Mouse (Mus musculus) cerebellum, adult 8-10 months (tissue): ENCODE results near the gene Zfp870.
A peak's percentile ranks its signal among the peaks of the same experiment; 100 is the strongest.

ENCODE experiments used
- DNase-seq: peaks from one replicate; pipeline ENCODE4 v3.0.0; 2022

The Zfp870 gene

DNA sequence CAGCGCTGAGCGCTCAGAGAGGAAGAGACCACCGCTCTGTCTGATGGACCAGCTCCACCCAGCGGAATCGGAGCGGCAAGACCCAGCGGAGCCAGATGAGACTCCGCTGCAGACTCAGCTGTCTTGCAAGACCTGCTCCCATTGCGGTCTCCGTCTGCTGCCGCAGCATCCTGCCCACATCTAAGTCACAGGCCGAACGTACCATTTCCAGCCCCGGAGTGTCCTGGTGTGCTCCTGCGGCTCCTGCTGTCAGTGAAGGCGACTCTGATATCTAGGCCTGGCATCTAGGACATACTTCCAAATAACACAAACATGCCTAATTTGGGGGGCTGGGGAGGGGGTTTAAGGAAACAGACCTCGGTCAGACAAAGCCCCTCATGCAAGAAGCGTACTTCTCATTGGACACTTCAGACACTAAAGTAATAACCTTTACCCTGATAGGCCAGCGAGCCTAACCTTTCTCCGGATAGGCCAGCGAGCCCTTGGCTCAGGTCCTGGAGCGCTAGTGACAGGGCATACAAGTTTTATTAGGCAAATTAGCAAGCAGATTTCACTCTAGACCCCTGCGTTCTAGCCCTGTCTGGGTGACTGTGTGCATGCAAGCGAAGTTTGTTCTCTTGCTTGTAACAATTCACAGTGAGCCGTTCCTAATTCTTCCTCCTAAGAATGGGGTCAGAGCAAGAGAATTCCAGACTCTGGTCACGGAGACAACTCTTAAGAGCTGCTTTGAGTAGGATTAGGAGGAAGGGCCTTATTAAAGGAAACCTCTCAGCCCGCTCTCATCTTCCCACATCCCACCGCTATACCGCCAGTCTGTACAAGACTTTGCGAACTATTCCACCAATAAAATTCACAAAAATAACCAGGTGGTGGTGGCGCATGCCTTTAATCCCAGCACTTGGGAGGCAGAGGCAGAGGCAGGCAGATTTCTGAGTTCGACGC lies at the start of gene Zfp870:
TSS of gene Zfp870 (minus strand) at position 404 of the 942 bp plus-strand sequence.
- DNase-seq, result peak; percentile 80

GRCm38 (mm10) chr17:32939831-32940230 lies 48.4 kb upstream of the Zfp870 start:
- DNase-seq, result no peak

DNA sequence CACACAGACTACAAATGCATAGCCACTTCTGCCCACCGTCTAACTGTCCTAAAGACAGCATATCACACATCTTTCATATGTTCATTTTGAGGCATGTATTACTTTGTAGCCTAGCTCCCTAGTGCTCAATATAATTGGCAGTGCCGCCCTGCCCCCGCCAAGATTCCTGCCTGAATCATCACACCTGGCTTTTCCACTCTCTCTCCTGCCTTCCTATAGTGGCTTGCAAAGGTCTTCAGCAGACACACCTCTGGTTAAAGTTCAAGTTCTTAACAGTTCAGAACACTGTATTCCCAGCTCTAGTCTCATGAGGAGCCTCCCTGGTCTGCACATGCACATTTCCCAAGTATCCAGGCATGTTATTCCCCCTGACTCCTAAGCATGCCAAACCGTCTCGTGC lies 36.4 kb upstream of the Zfp870 start:
- no peak for DNase-seq

- peak; percentile 61 for DNase-seq
Measured at GRCm38 (mm10) chr17:32924658-32925312, 33.3 kb upstream of the Zfp870 start.

- no peak for DNase-seq
Measured at GRCm38 (mm10) chr17:32923681-32924080, 32.2 kb upstream of the Zfp870 start.

DNA sequence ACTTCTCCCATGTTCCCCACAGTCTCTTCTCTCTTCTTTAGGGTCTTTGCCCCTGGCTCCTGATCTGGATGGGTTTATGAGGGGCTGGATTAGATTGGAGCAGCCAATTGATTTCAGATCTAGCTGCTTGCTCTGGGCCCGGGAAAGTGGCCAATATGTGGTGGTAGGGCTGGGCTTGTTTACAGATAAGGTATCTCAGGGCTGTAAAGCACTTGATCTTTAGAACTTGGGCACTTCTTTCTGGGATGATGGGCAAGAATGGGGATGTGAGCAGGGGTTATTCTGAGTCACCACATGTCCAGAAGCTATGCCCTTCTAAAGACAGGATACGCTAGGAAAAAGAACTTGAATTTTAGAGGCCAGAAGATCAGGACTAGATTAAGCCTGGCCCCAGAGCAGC lies 27.7 kb upstream of the Zfp870 start:
- DNase-seq, result no peak

- DNase-seq, result peak; percentile 39
Measured at GRCm38 (mm10) chr17:32917131-32917530, 25.7 kb upstream of the Zfp870 start, which contains the start of gene Cyp4f14. Gene Cyp4f14, minus strand, starts transcription at chr17:32917342.

DNA sequence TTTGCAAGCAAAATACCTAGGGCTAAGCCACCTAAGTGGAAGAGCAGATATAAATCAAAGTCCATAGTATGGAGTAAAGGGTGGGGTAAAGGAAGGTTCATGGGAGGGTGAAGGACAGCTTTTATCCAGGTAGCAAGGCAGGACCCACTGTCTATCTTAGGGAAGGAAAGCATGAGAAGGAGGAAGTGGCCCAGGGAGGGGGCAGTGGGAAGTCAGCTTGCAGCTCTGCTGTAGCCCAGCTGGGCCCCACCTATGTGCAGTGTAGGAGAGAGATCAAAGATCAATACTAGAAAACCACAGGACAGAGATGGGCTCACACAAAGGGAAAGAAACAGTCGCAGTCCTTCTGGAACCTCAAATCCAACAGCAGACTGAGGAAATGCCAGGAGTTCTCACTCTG lies 24.6 kb upstream of the Zfp870 start:
- no peak for DNase-seq

GRCm38 (mm10) chr17:32906172-32906571 lies 14.7 kb upstream of the Zfp870 start:
- no peak for DNase-seq

GRCm38 (mm10) chr17:32905239-32905638 lies 13.8 kb upstream of the Zfp870 start:
- DNase-seq, result peak; percentile 51

- no peak for DNase-seq
Measured at GRCm38 (mm10) chr17:32904414-32904813, 13.0 kb upstream of the Zfp870 start.

GRCm38 (mm10) chr17:32901751-32902525 lies 10.5 kb upstream of the Zfp870 start:
- no peak for DNase-seq

DNA sequence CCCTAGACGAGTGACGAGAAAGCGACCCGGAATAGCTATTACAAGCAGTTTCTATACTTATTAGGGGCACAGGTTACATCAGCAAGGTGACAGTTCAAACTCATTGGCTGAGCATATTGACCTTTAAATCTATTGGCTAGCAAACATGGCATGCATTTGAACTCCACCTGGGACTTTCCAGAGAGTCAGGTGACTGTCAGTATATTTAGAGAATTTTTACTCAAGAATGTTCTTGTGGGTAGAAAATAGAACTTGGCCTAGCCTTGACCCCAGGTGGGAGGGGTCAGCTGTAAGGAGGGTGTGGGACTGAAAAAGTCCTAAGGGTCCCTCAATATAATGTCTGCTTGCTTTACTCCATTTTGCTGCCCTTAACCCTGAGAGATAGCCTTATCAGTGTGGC lies 4.0 kb upstream of the Zfp870 start:
- DNase-seq, result no peak

DNA sequence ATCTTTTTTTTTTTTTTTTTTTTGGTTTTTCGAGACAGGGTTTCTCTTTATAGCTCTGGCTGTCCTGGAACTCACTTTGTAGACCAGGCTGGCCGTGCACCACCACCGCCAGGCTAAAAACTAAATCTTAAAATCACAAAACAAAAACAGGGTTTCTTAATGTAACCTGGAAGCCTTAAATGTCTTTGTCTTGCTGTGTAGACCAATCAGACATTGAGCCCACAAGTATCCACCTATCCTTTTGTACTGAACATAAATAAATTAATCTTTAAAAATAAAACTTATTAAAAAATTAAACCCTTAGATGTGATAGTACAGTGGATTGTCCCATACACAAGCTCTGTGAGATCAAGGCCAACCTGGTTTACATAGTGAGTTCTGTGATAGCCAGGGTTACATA lies 2.5 kb upstream of the Zfp870 start:
- no peak for DNase-seq

DNA sequence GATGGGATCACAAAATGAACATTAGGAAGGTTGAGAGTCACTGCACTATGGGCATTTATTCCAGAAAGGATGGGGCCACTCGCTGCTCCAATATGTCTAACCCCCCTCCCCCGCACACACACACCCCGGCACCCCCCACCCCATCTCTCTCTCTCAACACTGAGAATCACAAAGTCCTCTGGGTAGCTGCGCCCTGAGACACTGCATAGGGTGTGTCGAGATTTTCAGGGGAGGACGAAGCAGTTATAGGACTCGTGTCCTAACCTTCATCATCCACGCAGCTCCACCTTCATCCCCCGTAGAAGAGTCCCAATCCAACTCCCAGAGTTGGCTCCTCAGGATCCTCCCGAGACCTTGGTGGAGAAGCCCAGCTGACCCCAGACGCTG lies 597 bp downstream of the Zfp870 start:
- DNase-seq, result no peak

- DNase-seq, result no peak
Measured at GRCm38 (mm10) chr17:32889611-32890010, 1.8 kb downstream of the Zfp870 start.

DNA sequence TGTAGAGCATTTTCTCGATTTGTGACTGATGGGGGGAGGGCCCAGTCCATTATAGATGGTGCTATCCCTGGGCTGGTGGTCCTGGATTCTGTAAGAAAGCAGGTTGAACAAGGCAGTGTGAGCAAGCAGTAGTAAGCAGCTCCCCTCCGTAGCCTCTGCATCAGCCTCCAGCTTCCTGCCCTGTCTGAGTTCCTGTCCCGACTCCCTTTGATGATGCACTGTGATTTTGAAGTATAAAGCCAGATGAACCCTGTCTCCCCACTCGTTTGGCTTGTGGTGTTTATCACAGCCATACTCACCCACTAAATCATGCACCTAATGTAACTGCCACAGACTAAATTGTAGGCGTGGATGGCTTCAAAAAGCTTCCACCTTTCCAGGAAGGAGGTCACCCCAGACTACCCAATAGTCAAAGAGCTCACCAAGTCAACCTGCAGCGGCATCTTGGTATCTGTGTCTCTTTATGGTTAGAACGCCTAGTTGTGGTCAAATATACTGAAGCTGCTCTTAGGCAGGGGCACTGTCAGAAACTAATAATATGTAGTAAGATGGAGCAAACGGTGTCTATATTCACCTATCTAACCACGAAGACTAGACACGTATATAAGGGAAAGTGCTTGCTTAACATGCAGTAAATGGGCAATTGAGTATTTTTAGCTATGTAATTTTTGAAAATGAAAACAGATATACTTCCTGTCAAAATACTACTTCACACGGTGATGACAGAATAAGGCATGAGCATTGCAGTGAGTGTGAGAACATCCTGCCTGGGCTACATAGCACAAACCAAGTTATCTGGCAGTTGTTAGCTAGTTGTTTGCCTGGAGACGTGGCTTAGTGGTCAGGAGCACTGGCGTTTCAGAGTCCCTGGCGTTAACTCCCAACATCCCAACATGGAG lies 10.9 kb downstream of the Zfp870 start:
- no peak for DNase-seq

DNA sequence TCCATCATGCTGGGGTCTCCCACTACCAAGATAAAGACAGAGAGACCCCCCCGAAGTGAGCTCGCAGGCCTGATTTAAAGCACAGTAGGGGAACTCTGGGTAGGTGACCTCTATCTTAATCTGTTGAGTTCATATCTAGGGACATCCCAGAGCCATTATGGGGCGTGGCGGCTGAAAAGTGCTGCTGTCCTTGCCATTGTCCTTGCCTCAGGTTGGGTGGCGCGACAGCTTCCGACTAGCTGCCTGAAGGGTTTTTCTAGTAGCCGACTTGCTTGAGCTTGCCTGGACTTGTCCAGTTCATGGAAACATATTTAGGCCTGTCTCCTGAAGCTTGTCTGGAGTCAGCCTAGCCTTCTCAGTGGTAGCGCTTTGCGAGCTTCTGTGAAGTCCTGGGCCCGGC lies 12.7 kb downstream of the Zfp870 start:
- DNase-seq, result no peak

DNA sequence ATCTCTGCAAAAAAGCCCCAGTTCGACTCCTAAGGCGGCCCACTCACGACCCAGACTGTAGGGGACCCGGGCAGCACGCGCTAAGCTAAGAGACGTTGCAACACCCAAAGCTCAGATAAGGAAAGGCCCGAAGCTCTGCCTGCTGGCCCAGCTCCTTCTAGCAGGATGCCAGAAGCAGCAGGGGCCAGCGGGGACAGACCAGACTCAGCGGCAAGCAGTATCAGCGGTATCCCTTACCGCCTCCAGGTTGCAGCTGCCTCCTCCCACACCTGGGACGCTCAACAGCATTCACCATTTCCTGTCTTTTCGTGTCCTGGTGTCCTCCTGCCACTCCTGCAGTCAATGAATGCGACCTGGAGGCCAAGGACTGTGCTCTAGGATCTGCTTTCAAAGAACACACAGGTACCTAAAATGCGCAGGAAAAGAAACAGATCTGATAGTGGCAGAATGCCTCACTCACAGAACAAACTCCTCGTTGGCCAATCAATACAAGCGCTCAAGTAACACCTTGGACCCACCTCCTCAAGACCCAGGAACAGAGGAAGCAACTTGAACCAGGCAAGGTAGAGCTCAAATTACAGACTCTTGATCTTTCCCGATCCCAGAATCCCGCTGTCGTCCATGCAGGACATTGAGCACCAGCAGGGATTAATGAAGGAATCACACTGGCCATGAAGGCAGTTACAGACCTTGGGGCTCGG lies 13.8 kb downstream of the Zfp870 start:
- DNase-seq, result no peak

DNA sequence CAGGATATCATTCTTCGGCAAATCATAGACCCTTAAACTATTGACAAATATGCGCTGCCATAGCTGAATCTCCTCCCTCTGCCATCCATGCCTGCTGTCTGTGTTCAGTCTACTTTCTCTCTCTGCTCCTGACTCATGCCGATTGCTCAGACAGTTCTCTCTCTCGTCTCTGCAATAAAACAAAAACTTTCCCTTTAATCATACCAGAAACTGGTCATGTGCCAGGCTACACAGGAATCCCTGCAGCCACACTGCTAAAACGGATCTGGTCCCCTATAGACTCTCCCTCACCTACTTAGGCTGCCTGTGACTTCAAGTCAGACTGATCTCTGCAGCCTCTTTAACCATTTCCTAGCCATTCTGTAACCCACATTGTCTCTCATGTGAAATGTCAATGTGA lies 18.7 kb downstream of the Zfp870 start:
- no peak for DNase-seq

- DNase-seq, result no peak
Measured at GRCm38 (mm10) chr17:32872091-32872490, 19.4 kb downstream of the Zfp870 start.

DNA sequence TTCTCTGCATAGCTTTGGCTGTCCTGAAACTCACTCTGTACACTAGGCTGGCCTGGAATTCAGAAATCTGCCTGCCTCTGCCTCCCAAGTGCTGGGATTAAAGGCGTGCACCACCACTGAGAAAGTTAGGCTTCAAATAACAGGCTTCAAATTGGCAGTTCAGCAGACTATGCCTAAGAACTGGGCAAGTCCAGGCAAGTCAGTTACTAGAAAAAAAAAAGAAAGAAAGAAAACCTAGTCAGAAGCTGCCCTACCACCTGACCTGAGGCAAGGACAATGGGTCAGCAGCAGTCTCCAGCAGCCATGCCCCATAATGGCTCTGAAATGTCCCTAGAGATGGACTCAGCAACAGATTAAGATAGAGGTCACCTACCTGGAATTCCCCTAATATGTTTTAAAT lies 20.0 kb downstream of the Zfp870 start:
- DNase-seq, result no peak
